18 mouse cellular contexts compared by ENCODE assay signal in the genomic region with DNA sequence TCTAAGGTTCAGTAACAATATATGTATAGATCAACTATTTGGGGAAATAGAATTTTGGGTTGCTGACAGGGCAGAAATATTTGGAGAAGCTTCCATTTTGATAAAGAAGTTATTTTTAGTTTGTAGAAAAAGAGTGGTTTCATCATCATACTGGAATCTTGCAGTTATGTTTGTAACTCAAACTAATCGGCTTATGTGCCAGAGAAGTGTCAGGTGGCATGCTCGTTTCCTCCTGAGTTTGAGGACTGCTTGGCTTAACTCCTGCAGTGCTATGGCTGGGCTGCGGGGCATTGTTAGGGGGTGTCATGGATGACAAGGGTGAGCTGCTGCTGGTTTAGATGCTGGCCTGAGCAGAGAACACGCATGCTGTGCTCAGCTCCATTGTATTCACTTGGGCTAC. TPM values are rescaled to one million over a fixed set of nuclear protein-coding genes. Genes with fewer than 3 reads are reported as not detected.
DNase-seq lines count a peak whose midpoint lies in the region; ATAC-seq and TF ChIP-seq lines count a peak whose summit lies in the region.
"Had no signal": no experiment of that assay in that cellular context is flagged by ENCODE, and none has a peak within 500 bp of the region (broad histone marks: within the 10 kb centered on the region; RNA-seq: fewer than 3 reads in every experiment).

No protein-coding gene starts in this region.

- peaks cover 19% of the 10 kb centered on the region for H3K36me3 ChIP-seq in heart, adult 2 months (ENCODE audit: control insufficient read depth, insufficient read depth, low read length)
- H3K36me3 ChIP-seq in lung, embryonic 15.5 days: no peaks in the 10 kb centered on the region
- no peaks in the 10 kb centered on the region for H3K36me3 ChIP-seq in myocyte (ENCODE audit: control insufficient read depth, insufficient read depth)
- H3K36me3 ChIP-seq in midbrain, embryonic 14.5 days (ENCODE audit: control insufficient read depth, insufficient read depth, low read length): no peaks in the 10 kb centered on the region
- H3K36me3 ChIP-seq: forebrain, embryonic 10.5 days; limb, embryonic 13.5 days had no signal

- H3K9ac ChIP-seq in heart, adult 2 months (ENCODE audit: low read depth, low read length): no peak overlapping the region
- no peak overlapping the region for H3K9ac ChIP-seq in lung, embryonic 15.5 days
- no peak overlapping the region for H3K9ac ChIP-seq in midbrain, embryonic 14.5 days (replicated peaks; ENCODE audit: low read length)
- H3K9ac ChIP-seq: limb, embryonic 13.5 days; liver, postnatal 0 days had no signal

- H3K4me3 ChIP-seq in heart, adult 2 months: no peak overlapping the region
- H3K4me3 ChIP-seq in lung, embryonic 15.5 days: no peak overlapping the region
- no peak overlapping the region for H3K4me3 ChIP-seq in lung, adult 2 months (replicated peaks; ENCODE audit: extremely low read depth, low read depth, low read length)
- no peak overlapping the region for H3K4me3 ChIP-seq in myocyte
- no peak overlapping the region for H3K4me3 ChIP-seq in midbrain, embryonic 14.5 days (replicated peaks; ENCODE audit: low read depth, low read length)
- H3K4me3 ChIP-seq: forebrain, embryonic 10.5 days; layer of hippocampus, adult 2 months; left cerebral cortex, adult 2 months; limb, embryonic 13.5 days had no signal

- H3K4me2 ChIP-seq in lung, embryonic 15.5 days: no peak overlapping the region
- H3K4me2 ChIP-seq in myocyte (ENCODE audit: low read depth): peak overlapping the region; percentile 22
- no peak overlapping the region for H3K4me2 ChIP-seq in midbrain, embryonic 14.5 days (ENCODE audit: low read length)
- H3K4me2 ChIP-seq: limb, embryonic 13.5 days had no signal

- no peaks in the 10 kb centered on the region for H3K27me3 ChIP-seq in heart, adult 2 months (ENCODE audit: control insufficient read depth, insufficient read depth, low read length)
- H3K27me3 ChIP-seq in lung, embryonic 15.5 days: no peaks in the 10 kb centered on the region
- H3K27me3 ChIP-seq in myocyte (ENCODE audit: control insufficient read depth, insufficient read depth, insufficient read length): no peaks in the 10 kb centered on the region
- no peaks in the 10 kb centered on the region for H3K27me3 ChIP-seq in midbrain, embryonic 14.5 days (ENCODE audit: control insufficient read depth, insufficient read depth, low read length)
- H3K27me3 ChIP-seq: limb, embryonic 13.5 days had no signal

- no peak for ATAC-seq in lung, embryonic 15.5 days (ENCODE audit: borderline replicate concordance, extremely low read depth, low FRiP score, low TSS enrichment)
- ATAC-seq in granulocyte monocyte progenitor cell, adult 5-6 weeks (replicated peaks; ENCODE audit: poor library complexity, severe bottlenecking): 0 out of 2 replicates have a peak, but pooled peaks have one; percentile 22
- ATAC-seq in midbrain, embryonic 14.5 days (ENCODE audit: low FRiP score, low TSS enrichment): no peak
- ATAC-seq: CD4-positive, CD25-positive, alpha-beta regulatory T cell, adult 4 months; hindbrain, postnatal 0 days; liver, postnatal 0 days had no signal

- no peak for TF ChIP-seq POLR2A in heart, adult 2 months (IDR thresholded peaks at IDR 0.05; ENCODE audit: insufficient read depth, low read depth, low read length)
- no peak for TF ChIP-seq POLR2A in lung, adult 2 months (IDR thresholded peaks at IDR 0.05; ENCODE audit: borderline replicate concordance, extremely low read depth, low read depth, low read length)
- no peak for TF ChIP-seq POLR2A in myocyte (IDR thresholded peaks at IDR 0.05; ENCODE audit: insufficient read length, low read depth)

- 15% methylated on average over 4 of the region's 4 CpGs for WGBS in heart, adult 2 months
- 41% methylated on average over 4 of the region's 4 CpGs for WGBS in lung, embryonic 15.5 days
- WGBS in lung, adult 2 months: 24% methylated on average over 4 of the region's 4 CpGs
- WGBS in midbrain, embryonic 14.5 days: 53% methylated on average over 4 of the region's 4 CpGs

- H3K79me2 ChIP-seq in heart, adult 2 months (replicated peaks; ENCODE audit: control insufficient read depth, insufficient read depth, low read length): peaks cover 11% of the 10 kb centered on the region
- peaks cover 99% of the 10 kb centered on the region for H3K79me2 ChIP-seq in myocyte (ENCODE audit: control insufficient read depth, insufficient read depth)

- H3ac ChIP-seq in myocyte (ENCODE audit: control insufficient read depth, insufficient read length): no peak overlapping the region

- peak overlapping the region; percentile 34 for H3K27ac ChIP-seq in heart, adult 2 months
- H3K27ac ChIP-seq in lung, embryonic 15.5 days: peak overlapping the region; percentile 3; the same call in 1 of the 2 replicates
- no peak overlapping the region for H3K27ac ChIP-seq in midbrain, embryonic 14.5 days (replicated peaks; ENCODE audit: low read depth, low read length)
- H3K27ac ChIP-seq: forebrain, embryonic 10.5 days; hindbrain, postnatal 0 days; layer of hippocampus, adult 2 months; left cerebral cortex, adult 2 months; limb, embryonic 13.5 days had no signal

- H3K9me3 ChIP-seq in lung, embryonic 15.5 days: no peaks in the 10 kb centered on the region
- H3K9me3 ChIP-seq in midbrain, embryonic 14.5 days (ENCODE audit: control insufficient read depth, low read length): no peaks in the 10 kb centered on the region
- H3K9me3 ChIP-seq: forebrain, embryonic 10.5 days; limb, embryonic 13.5 days had no signal

- no peak for TF ChIP-seq CTCF in heart, adult 2 months (IDR thresholded peaks at IDR 0.05)
- TF ChIP-seq CTCF in lung, adult 2 months (IDR thresholded peaks at IDR 0.05; ENCODE audit: insufficient read depth, low read length): no peak

- peaks cover 21% of the 10 kb centered on the region for H3K4me1 ChIP-seq in heart, adult 2 months (ENCODE audit: control insufficient read depth, insufficient read depth, low read length)
- H3K4me1 ChIP-seq in lung, embryonic 15.5 days: peaks cover 16% of the 10 kb centered on the region
- peaks cover 22% of the 10 kb centered on the region for H3K4me1 ChIP-seq in lung, adult 2 months (ENCODE audit: control insufficient read depth, insufficient read depth, low read length)
- no peaks in the 10 kb centered on the region for H3K4me1 ChIP-seq in midbrain, embryonic 14.5 days (ENCODE audit: control insufficient read depth, insufficient read depth, low read length)

- no peak for TF ChIP-seq EP300 in heart, adult 2 months (IDR thresholded peaks at IDR 0.05; ENCODE audit: insufficient read depth, low read depth, low read length)

- DNase-seq in heart, adult 2 months: peak; percentile 14 to 25
- no peak for DNase-seq in heart, adult 8-10 months (ENCODE audit: low spot score)
- no peak for DNase-seq in lung, adult 2 months
- no peak for DNase-seq in midbrain, embryonic 14.5 days
- DNase-seq: cerebellum, postnatal 25 days; liver, postnatal 0 days; retina, postnatal 1 day; thymus, adult 2 months had no signal

- intact Hi-C loops in heart, adult 2 months (cut with DNase I): no loop called here

TF ChIP-seq in myocyte, 11 proteins besides CTCF, POLR2A, EP300 and RAD21:
- no peak for TF ChIP-seq REST (IDR thresholded peaks at IDR 0.05; ENCODE audit: insufficient read depth, insufficient read length)
- no peak for TF ChIP-seq MAX (IDR thresholded peaks at IDR 0.05; ENCODE audit: low read depth)
- TF ChIP-seq MYOG (IDR thresholded peaks at IDR 0.05; ENCODE audit: control insufficient read depth in 1 of 3, insufficient read depth in 1 of 3, insufficient read length in 2 of 3, low read depth in 2 of 3): no peak
- TF ChIP-seq E2F4 (IDR thresholded peaks at IDR 0.05; ENCODE audit: insufficient read depth): no peak
- no peak for TF ChIP-seq TCF12 (IDR thresholded peaks at IDR 0.05; ENCODE audit: insufficient read depth, poor library complexity, severe bottlenecking)
- no peak for TF ChIP-seq SRF (IDR thresholded peaks at IDR 0.05; ENCODE audit: control insufficient read depth, insufficient read length, low read depth)
- TF ChIP-seq TCF3 (IDR thresholded peaks at IDR 0.05; ENCODE audit: insufficient read length, low read depth): no peak
- TF ChIP-seq MYOD1 (IDR thresholded peaks at IDR 0.05; ENCODE audit: control insufficient read depth in 1 of 3, insufficient read length in 2 of 3, low read depth in 2 of 3): no peak
- no peak for TF ChIP-seq USF1 (IDR thresholded peaks at IDR 0.05; ENCODE audit: low read depth)
- no peak for TF ChIP-seq CEBPB (IDR thresholded peaks at IDR 0.05; ENCODE audit: insufficient read depth, poor library complexity, severe bottlenecking)
- TF ChIP-seq POLR2AphosphoS2 (IDR thresholded peaks at IDR 0.05; ENCODE audit: insufficient read length, low read depth): no peak

RNA-seq across cellular contexts. Expression of a gene that starts 42.1 kb away (rescaled TPM):
- 10 to 100 TPM; 36.5 to 37.8 TPM for total RNA-seq in heart, adult 2 months (2021)
- polyA plus RNA-seq in heart, adult 2 months (2012; rRNA removed): 11.0 and 21.4 TPM in 2 replicates
- total RNA-seq in heart, adult 8-10 months (2022): 10 to 100 TPM; 28.3 to 48.0 (median 38.1) TPM
- polyA plus RNA-seq in lung, embryonic 15.5 days (2015; fragmentation: Nextera tagmentation; extraction: Ambion mirVana): 109 and 121 TPM in 2 replicates
- polyA plus RNA-seq in lung, adult 2 months (2012; rRNA removed): 12.5 and 15.7 TPM in 2 replicates
- total RNA-seq in granulocyte monocyte progenitor cell, adult 5-6 weeks (2014; fragmentation: Nextera tagmentation): 6.2 and 10.2 TPM in 2 replicates
- total RNA-seq in granulocyte monocyte progenitor cell, adult 5-6 weeks (2017): 4.0 and 4.1 TPM in 2 replicates
- polyA plus RNA-seq in myocyte (2012; fragmentation: generic; extraction: Trizol): 12.5 TPM
- polyA plus RNA-seq in midbrain, embryonic 14.5 days (2014; fragmentation: Nextera tagmentation; extraction: Ambion mirVana): 40.1 and 40.2 TPM in 2 replicates

RNA-seq across cellular contexts. Expression of a gene that starts 49.7 kb away (rescaled TPM):
- total RNA-seq in heart, adult 2 months (2021): under 1 TPM; 0.31 to 0.45 TPM
- polyA plus RNA-seq in heart, adult 2 months (2012; rRNA removed): 0.27 and 0.56 TPM in 2 replicates
- under 1 TPM in 3 of 4 experiments, not detected in 1; 0.24 to 0.60 (median 0.41) TPM for total RNA-seq in heart, adult 8-10 months (2022)
- 0.46 and 0.57 TPM in 2 replicates for polyA plus RNA-seq in lung, embryonic 15.5 days (2015; fragmentation: Nextera tagmentation; extraction: Ambion mirVana)
- 0.72 and 1.1 TPM in 2 replicates for polyA plus RNA-seq in lung, adult 2 months (2012; rRNA removed)
- not detected in 2 replicates for total RNA-seq in granulocyte monocyte progenitor cell, adult 5-6 weeks (2014; fragmentation: Nextera tagmentation)
- not detected in 2 replicates for total RNA-seq in granulocyte monocyte progenitor cell, adult 5-6 weeks (2017)
- 0.46 TPM for polyA plus RNA-seq in myocyte (2012; fragmentation: generic; extraction: Trizol)
- polyA plus RNA-seq in midbrain, embryonic 14.5 days (2014; fragmentation: Nextera tagmentation; extraction: Ambion mirVana): 0.12 and 0.16 TPM in 2 replicates
- total RNA-seq: neutrophil, adult 5-6 weeks had no signal
- polyA plus RNA-seq: CD4-positive, CD25-positive, alpha-beta regulatory T cell, adult 4 months had no signal

Comparison
In these comparisons a context has a peak if more than half of its experiments do, and no peak if none do; other contexts are left out.
1. DNase-seq: peak in heart, adult 2 months (2 of 2); none in heart, adult 8-10 months (single experiment), lung, adult 2 months (single experiment) and midbrain, embryonic 14.5 days (single experiment).